Mouse (Mus musculus) cerebellum, adult 2 months (tissue): ENCODE results near the gene Gm49354.

Source experiments
- CTCF ChIP-seq: fragments of 200-500 bp; IDR thresholded peaks from 2 replicates; pipeline ENCODE4 v1.5.1; 2011; ENCODE audit warnings: low read depth, mild to moderate bottlenecking, control low read depth, low read length, moderate library complexity, borderline replicate concordance; ENCODE audit not compliant: insufficient read depth
- POLR2A ChIP-seq: fragments of 200-500 bp; IDR thresholded peaks from 2 replicates; pipeline ENCODE4 v1.6.1; 2011; ENCODE audit warnings: low read length, control low read depth, borderline replicate concordance; ENCODE audit not compliant: insufficient read depth

DNA sequence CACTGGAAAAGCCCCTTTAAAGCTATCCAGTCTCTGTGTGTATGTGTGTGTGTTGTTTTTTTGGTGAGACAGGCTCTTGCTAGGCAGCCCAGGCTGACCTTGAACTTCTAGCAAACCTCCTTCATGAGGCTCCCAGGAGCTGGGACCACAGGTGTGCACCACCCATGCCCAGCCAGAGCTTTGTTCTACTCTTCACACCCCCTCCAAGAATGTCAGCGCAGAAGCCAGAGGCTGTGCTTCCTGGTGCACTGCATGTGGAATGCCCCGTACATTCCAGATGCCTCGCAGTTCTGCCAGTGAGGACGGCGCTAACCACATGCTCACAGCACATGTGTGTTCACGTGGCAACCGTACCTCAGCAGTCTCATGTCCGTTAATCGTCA lies 14.4 kb upstream of the Gm49354 start:
- TF ChIP-seq CTCF (no peak), POLR2A (no peak)
